22 mouse cellular contexts compared by ENCODE assay signal in the genomic region with DNA sequence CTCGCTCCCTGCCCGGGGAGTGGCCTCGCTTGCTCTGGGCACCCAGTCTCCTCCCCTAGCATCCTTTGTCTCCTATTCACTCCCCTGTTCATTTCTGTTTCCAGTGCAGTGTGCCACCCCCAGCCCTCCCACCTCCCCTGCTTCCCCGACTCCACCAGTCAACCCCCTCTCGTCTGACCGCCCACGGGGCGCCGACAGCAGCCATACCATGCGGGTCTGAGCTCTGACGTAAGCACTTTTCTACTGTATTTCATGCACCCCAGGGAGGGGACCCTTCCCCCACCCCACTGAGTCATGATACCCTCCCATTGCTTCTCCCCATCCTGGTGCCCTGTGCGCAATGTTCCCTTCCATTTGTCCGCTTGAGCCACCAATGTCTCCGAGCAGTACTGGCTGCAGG. TPM values are rescaled to one million over a fixed set of nuclear protein-coding genes. Genes with fewer than 3 reads are reported as not detected.
DNase-seq lines count a peak whose midpoint lies in the region; ATAC-seq and TF ChIP-seq lines count a peak whose summit lies in the region.
"Had no signal": no experiment of that assay in that cellular context is flagged by ENCODE, and none has a peak within 500 bp of the region (broad histone marks: within the 10 kb centered on the region; RNA-seq: fewer than 3 reads in every experiment).

No protein-coding gene starts in this region.

- H3K4me2 ChIP-seq in embryonic facial prominence, embryonic 11.5 days (ENCODE audit: low read depth, low read length), result no peak overlapping the region; the same call in 1 of the 2 replicates
- H3K4me2 ChIP-seq in kidney, embryonic 14.5 days (replicated peaks; ENCODE audit: low read depth, low read length), result peak overlapping the region; percentile 24; the same call in 1 of the 2 replicates
- no peak overlapping the region for H3K4me2 ChIP-seq in midbrain, embryonic 14.5 days (ENCODE audit: low read length)
- H3K4me2 ChIP-seq in midbrain, postnatal 0 days (ENCODE audit: low read depth, low read length, poor library complexity, severe bottlenecking), result no peak overlapping the region
- peak overlapping the region; percentile 46 for H3K4me2 ChIP-seq in limb, embryonic 12.5 days
- H3K4me2 ChIP-seq: stomach, embryonic 15.5 days had no signal

- H3K4me1 ChIP-seq in embryonic facial prominence, embryonic 11.5 days (ENCODE audit: control insufficient read depth, insufficient read depth, low read length), result no peaks in the 10 kb centered on the region; the same call in 1 of the 2 replicates
- H3K4me1 ChIP-seq in embryonic facial prominence, embryonic 10.5 days, result peaks cover 42% of the 10 kb centered on the region
- H3K4me1 ChIP-seq in kidney, embryonic 14.5 days (ENCODE audit: control insufficient read depth, insufficient read depth, low read length), result 0 out of 2 replicates have a peak, but pooled peaks cover 11% of the 10 kb centered on the region
- no peaks in the 10 kb centered on the region for H3K4me1 ChIP-seq in midbrain, embryonic 14.5 days (ENCODE audit: control insufficient read depth, insufficient read depth, low read length)
- H3K4me1 ChIP-seq in midbrain, postnatal 0 days (ENCODE audit: insufficient read depth, low read length), result no peaks in the 10 kb centered on the region
- H3K4me1 ChIP-seq in limb, embryonic 12.5 days (replicated peaks), result peaks cover 20% of the 10 kb centered on the region

- H3K4me3 ChIP-seq in embryonic facial prominence, embryonic 11.5 days (ENCODE audit: low read depth, low read length), result no peak overlapping the region
- H3K4me3 ChIP-seq in embryonic facial prominence, embryonic 10.5 days, result no peak overlapping the region
- H3K4me3 ChIP-seq in kidney, embryonic 14.5 days (ENCODE audit: low read length), result peak overlapping the region; percentile 11; the same call in 1 of the 2 replicates
- H3K4me3 ChIP-seq in midbrain, embryonic 14.5 days (replicated peaks; ENCODE audit: low read depth, low read length), result no peak overlapping the region
- H3K4me3 ChIP-seq in midbrain, postnatal 0 days (ENCODE audit: low read depth, low read length), result no peak overlapping the region
- peak overlapping the region; percentile 8; the same call in 1 of the 2 replicates for H3K4me3 ChIP-seq in limb, embryonic 12.5 days (replicated peaks)
- H3K4me3 ChIP-seq: gastrocnemius, adult 2 months; layer of hippocampus, adult 2 months; stomach, embryonic 15.5 days had no signal

- no peaks in the 10 kb centered on the region for H3K36me3 ChIP-seq in embryonic facial prominence, embryonic 11.5 days (replicated peaks; ENCODE audit: control insufficient read depth, insufficient read depth, low read depth, low read length)
- H3K36me3 ChIP-seq in embryonic facial prominence, embryonic 10.5 days (replicated peaks), result no peaks in the 10 kb centered on the region
- no peaks in the 10 kb centered on the region for H3K36me3 ChIP-seq in kidney, embryonic 14.5 days (ENCODE audit: control insufficient read depth, insufficient read depth, low read length)
- peaks cover 74% of the 10 kb centered on the region for H3K36me3 ChIP-seq in midbrain, embryonic 14.5 days (ENCODE audit: control insufficient read depth, insufficient read depth, low read length)
- H3K36me3 ChIP-seq in midbrain, postnatal 0 days (ENCODE audit: insufficient read depth, low read length), result peaks cover 36% of the 10 kb centered on the region
- no peaks in the 10 kb centered on the region for H3K36me3 ChIP-seq in limb, embryonic 12.5 days

- no peaks in the 10 kb centered on the region for H3K27me3 ChIP-seq in embryonic facial prominence, embryonic 11.5 days (ENCODE audit: control insufficient read depth, insufficient read depth, low read length)
- H3K27me3 ChIP-seq in embryonic facial prominence, embryonic 10.5 days (replicated peaks; ENCODE audit: low read depth, poor library complexity, severe bottlenecking), result peaks cover 56% of the 10 kb centered on the region
- peaks cover 3% of the 10 kb centered on the region for H3K27me3 ChIP-seq in kidney, embryonic 14.5 days (ENCODE audit: control insufficient read depth, insufficient read depth, low read length)
- no peaks in the 10 kb centered on the region for H3K27me3 ChIP-seq in midbrain, embryonic 14.5 days (ENCODE audit: control insufficient read depth, insufficient read depth, low read length)
- H3K27me3 ChIP-seq in midbrain, postnatal 0 days (ENCODE audit: insufficient read depth, low read length), result no peaks in the 10 kb centered on the region
- H3K27me3 ChIP-seq in limb, embryonic 12.5 days, result peaks cover 39% of the 10 kb centered on the region
- H3K27me3 ChIP-seq: stomach, embryonic 15.5 days had no signal

- WGBS in embryonic facial prominence, embryonic 11.5 days, result 39% methylated on average over 14 of the region's 14 CpGs
- 37% methylated on average over 14 of the region's 14 CpGs for WGBS in embryonic facial prominence, embryonic 10.5 days
- WGBS in kidney, embryonic 14.5 days, result 25% methylated on average over 14 of the region's 14 CpGs
- 47% methylated on average over 14 of the region's 14 CpGs for WGBS in midbrain, embryonic 14.5 days
- 45% methylated on average over 14 of the region's 14 CpGs for WGBS in midbrain, postnatal 0 days
- 33% methylated on average over 14 of the region's 14 CpGs for WGBS in limb, embryonic 12.5 days

- no peak for TF ChIP-seq CTCF in midbrain, postnatal 0 days (IDR thresholded peaks at IDR 0.05)

- ATAC-seq in embryonic facial prominence, embryonic 11.5 days (replicated peaks; ENCODE audit: insufficient number of reproducible peaks, low FRiP score, low TSS enrichment, low read depth), result no peak
- peak; percentile 45; the same call in 1 of the 2 replicates for ATAC-seq in kidney, embryonic 14.5 days (ENCODE audit: low FRiP score, low TSS enrichment)
- ATAC-seq in midbrain, embryonic 14.5 days (ENCODE audit: low FRiP score, low TSS enrichment), result no peak
- no peak for ATAC-seq in midbrain, postnatal 0 days (ENCODE audit: low FRiP score)
- no peak for ATAC-seq in limb, embryonic 12.5 days (ENCODE audit: insufficient number of reproducible peaks, insufficient read depth, low FRiP score, low TSS enrichment, low read depth)
- ATAC-seq: activated CD4-positive, CD25-positive, alpha-beta regulatory T cell, adult 4 months; intestine, postnatal 0 days had no signal

- 0 out of 2 replicates have a peak overlapping the region, but pooled peaks have one; percentile 13 for H3K9ac ChIP-seq in embryonic facial prominence, embryonic 11.5 days (replicated peaks; ENCODE audit: low read length)
- H3K9ac ChIP-seq in kidney, embryonic 14.5 days (ENCODE audit: low read depth, low read length), result no peak overlapping the region
- no peak overlapping the region for H3K9ac ChIP-seq in midbrain, embryonic 14.5 days (replicated peaks; ENCODE audit: low read length)
- no peak overlapping the region for H3K9ac ChIP-seq in midbrain, postnatal 0 days (replicated peaks; ENCODE audit: low read length, poor library complexity, severe bottlenecking)
- H3K9ac ChIP-seq in limb, embryonic 12.5 days (replicated peaks), result no peak overlapping the region
- H3K9ac ChIP-seq: stomach, embryonic 15.5 days had no signal

- H3K27ac ChIP-seq in embryonic facial prominence, embryonic 11.5 days (replicated peaks; ENCODE audit: low read depth, low read length), result no peak overlapping the region
- H3K27ac ChIP-seq in embryonic facial prominence, embryonic 10.5 days (replicated peaks), result no peak overlapping the region
- no peak overlapping the region for H3K27ac ChIP-seq in kidney, embryonic 14.5 days (ENCODE audit: low read depth, low read length)
- 0 out of 2 replicates have a peak overlapping the region, but pooled peaks have one; percentile 5 for H3K27ac ChIP-seq in midbrain, embryonic 14.5 days (replicated peaks; ENCODE audit: low read depth, low read length)
- H3K27ac ChIP-seq in midbrain, postnatal 0 days (ENCODE audit: low read depth, low read length), result no peak overlapping the region
- H3K27ac ChIP-seq in limb, embryonic 12.5 days, result no peak overlapping the region
- H3K27ac ChIP-seq: gastrocnemius, adult 2 months; layer of hippocampus, adult 2 months; stomach, embryonic 15.5 days had no signal

- DNase-seq in embryonic facial prominence, embryonic 11.5 days (ENCODE audit: low spot score), result no peak
- no peak for DNase-seq in embryonic facial prominence, embryonic 10.5 days (ENCODE audit: low spot score)
- no peak for DNase-seq in kidney, postnatal 10 days
- DNase-seq in midbrain, embryonic 14.5 days, result no peak
- DNase-seq in midbrain, postnatal 0 days (ENCODE audit: low spot score), result no peak
- no peak for DNase-seq in adrenal gland, adult (ENCODE audit: inconsistent age in 2 of 2, low spot score in 1 of 2)
- DNase-seq: cerebellum, adult 18-20 months; gastrocnemius, adult 2 months; heart, adult 18-20 months; heart, postnatal 10 days; thymus, postnatal 36 days had no signal

- H3K9me3 ChIP-seq in embryonic facial prominence, embryonic 11.5 days (replicated peaks; ENCODE audit: control insufficient read depth, low read length), result no peaks in the 10 kb centered on the region
- no peaks in the 10 kb centered on the region for H3K9me3 ChIP-seq in embryonic facial prominence, embryonic 10.5 days
- no peaks in the 10 kb centered on the region for H3K9me3 ChIP-seq in kidney, embryonic 14.5 days (ENCODE audit: control insufficient read depth, low read length)
- no peaks in the 10 kb centered on the region for H3K9me3 ChIP-seq in midbrain, embryonic 14.5 days (ENCODE audit: control insufficient read depth, low read length)
- H3K9me3 ChIP-seq in midbrain, postnatal 0 days (ENCODE audit: low read length), result no peaks in the 10 kb centered on the region
- H3K9me3 ChIP-seq in limb, embryonic 12.5 days, result no peaks in the 10 kb centered on the region
- H3K9me3 ChIP-seq: stomach, embryonic 15.5 days had no signal

RNA-seq across cellular contexts. Expression of a gene that starts 10.8 kb away (rescaled TPM):
- polyA plus RNA-seq in embryonic facial prominence, embryonic 11.5 days (2014; fragmentation: Nextera tagmentation; extraction: Ambion mirVana), result not detected in 2 replicates
- polyA plus RNA-seq in embryonic facial prominence, embryonic 10.5 days (2016; fragmentation: Nextera tagmentation; extraction: Ambion mirVana), result not detected in 2 replicates
- polyA plus RNA-seq in kidney, embryonic 14.5 days (2014; fragmentation: Nextera tagmentation; extraction: Ambion mirVana), result 2.6 and 6.1 TPM in 2 replicates
- polyA plus RNA-seq in midbrain, embryonic 14.5 days (2014; fragmentation: Nextera tagmentation; extraction: Ambion mirVana), result not detected in 2 replicates
- total RNA-seq in midbrain, postnatal 0 days (2014; rRNA removed), result not detected in 2 replicates
- not detected in 2 replicates for polyA plus RNA-seq in midbrain, postnatal 0 days (2015; fragmentation: Nextera tagmentation; extraction: Ambion mirVana)
- polyA plus RNA-seq in limb, embryonic 12.5 days (2016; fragmentation: Nextera tagmentation; extraction: Ambion mirVana), result not detected in 2 replicates
- total RNA-seq: CH12.LX; gastrocnemius, adult 2 months; heart, adult 18-20 months; heart, postnatal 10 days; layer of hippocampus, adult 2 months had no signal
- polyA plus RNA-seq: activated CD4-positive, CD25-positive, alpha-beta regulatory T cell, adult 4 months had no signal

RNA-seq across cellular contexts. Expression of a gene that starts 22.9 kb away (rescaled TPM):
- polyA plus RNA-seq in embryonic facial prominence, embryonic 11.5 days (2014; fragmentation: Nextera tagmentation; extraction: Ambion mirVana), result not detected in 2 replicates
- polyA plus RNA-seq in embryonic facial prominence, embryonic 10.5 days (2016; fragmentation: Nextera tagmentation; extraction: Ambion mirVana), result not detected in 2 replicates
- polyA plus RNA-seq in kidney, embryonic 14.5 days (2014; fragmentation: Nextera tagmentation; extraction: Ambion mirVana), result not detected in 2 replicates
- polyA plus RNA-seq in midbrain, embryonic 14.5 days (2014; fragmentation: Nextera tagmentation; extraction: Ambion mirVana), result not detected in 2 replicates
- not detected in 2 replicates for total RNA-seq in midbrain, postnatal 0 days (2014; rRNA removed)
- polyA plus RNA-seq in midbrain, postnatal 0 days (2015; fragmentation: Nextera tagmentation; extraction: Ambion mirVana), result 0.47 and 2.6 TPM in 2 replicates
- not detected in 2 replicates for polyA plus RNA-seq in limb, embryonic 12.5 days (2016; fragmentation: Nextera tagmentation; extraction: Ambion mirVana)
- total RNA-seq: CH12.LX; gastrocnemius, adult 2 months; heart, adult 18-20 months; heart, postnatal 10 days; layer of hippocampus, adult 2 months had no signal
- polyA plus RNA-seq: activated CD4-positive, CD25-positive, alpha-beta regulatory T cell, adult 4 months; cortical plate, adult 2 months; intestine, postnatal 0 days; liver, embryonic 16.5 days; small intestine, adult 2 months; stomach, embryonic 15.5 days had no signal

RNA-seq across cellular contexts. Expression of a gene that starts 51.5 kb away (rescaled TPM):
- not detected in 2 replicates for polyA plus RNA-seq in embryonic facial prominence, embryonic 11.5 days (2014; fragmentation: Nextera tagmentation; extraction: Ambion mirVana)
- polyA plus RNA-seq in embryonic facial prominence, embryonic 10.5 days (2016; fragmentation: Nextera tagmentation; extraction: Ambion mirVana), result 0.13 TPM in 1 of 2 replicates, not detected in the other
- polyA plus RNA-seq in kidney, embryonic 14.5 days (2014; fragmentation: Nextera tagmentation; extraction: Ambion mirVana), result 50.2 and 92.1 TPM in 2 replicates
- polyA plus RNA-seq in midbrain, embryonic 14.5 days (2014; fragmentation: Nextera tagmentation; extraction: Ambion mirVana), result not detected in 2 replicates
- 0.14 TPM in 1 of 2 replicates, not detected in the other for total RNA-seq in midbrain, postnatal 0 days (2014; rRNA removed)
- polyA plus RNA-seq in midbrain, postnatal 0 days (2015; fragmentation: Nextera tagmentation; extraction: Ambion mirVana), result 0.23 TPM in 1 of 2 replicates, not detected in the other
- polyA plus RNA-seq in limb, embryonic 12.5 days (2016; fragmentation: Nextera tagmentation; extraction: Ambion mirVana), result not detected in 2 replicates
- total RNA-seq: heart, adult 18-20 months; layer of hippocampus, adult 2 months; left cerebral cortex, postnatal 14 days had no signal
- polyA plus RNA-seq: activated CD4-positive, CD25-positive, alpha-beta regulatory T cell, adult 4 months had no signal

Comparison
In these comparisons a context has a peak if more than half of its experiments do, and no peak if none do; other contexts are left out.
1. H3K4me2 ChIP-seq: peak in kidney, embryonic 14.5 days (single experiment) and limb, embryonic 12.5 days (single experiment); none in embryonic facial prominence, embryonic 11.5 days (single experiment), midbrain, embryonic 14.5 days (single experiment) and midbrain, postnatal 0 days (single experiment).
2. H3K4me3 ChIP-seq: peak in kidney, embryonic 14.5 days (single experiment) and limb, embryonic 12.5 days (single experiment); none in embryonic facial prominence, embryonic 11.5 days (single experiment), embryonic facial prominence, embryonic 10.5 days (single experiment), midbrain, embryonic 14.5 days (single experiment) and midbrain, postnatal 0 days (single experiment).
3. RNA of a gene that starts 51.5 kb away (polyA plus RNA-seq): 50.2 to 92.1 TPM in kidney, embryonic 14.5 days; 0.23 TPM in midbrain, postnatal 0 days, not detected in embryonic facial prominence, embryonic 11.5 days, 0.13 TPM in embryonic facial prominence, embryonic 10.5 days, not detected in midbrain, embryonic 14.5 days and not detected in limb, embryonic 12.5 days; every median in the first group is over 10 times any median in the second.